Mouse (Mus musculus) cerebellum, adult 2 months (tissue): Measurements from ENCODE around the gene Slc22a4.

Experiments
- CTCF ChIP-seq: fragments of 200-500 bp; IDR thresholded peaks from 2 replicates; pipeline ENCODE4 v1.5.1; 2011; ENCODE audit warnings: low read depth, mild to moderate bottlenecking, control low read depth, low read length, moderate library complexity, borderline replicate concordance; ENCODE audit not compliant: insufficient read depth
- POLR2A ChIP-seq: fragments of 200-500 bp; IDR thresholded peaks from 2 replicates; pipeline ENCODE4 v1.6.1; 2011; ENCODE audit warnings: low read length, control low read depth, borderline replicate concordance; ENCODE audit not compliant: insufficient read depth

DNA sequence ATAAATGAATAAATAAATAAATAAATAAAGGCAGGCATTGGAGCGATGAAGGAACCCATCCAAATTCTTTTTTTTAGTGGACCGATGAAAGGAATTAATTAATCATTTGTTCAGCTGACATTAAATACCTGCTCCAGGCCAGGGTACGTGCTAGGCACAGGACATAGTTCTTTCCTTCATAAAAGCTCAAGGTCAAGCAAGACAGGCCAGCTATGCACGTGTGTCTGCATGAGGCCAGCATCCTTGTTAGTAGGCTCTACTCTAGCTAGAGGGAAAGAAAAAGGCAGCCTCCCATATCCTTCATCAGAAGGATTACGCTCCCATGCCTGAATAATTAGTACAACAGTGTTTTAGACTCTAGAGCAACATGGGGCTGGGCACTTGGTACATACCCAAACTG is 14.9 kb downstream of the Slc22a4 start:
- TF ChIP-seq CTCF (no peak), POLR2A (no peak)
